Mouse (Mus musculus) adrenal gland, postnatal 0 days (tissue): ENCODE data around the gene Slc35g1. TPM values are rescaled to one million over a fixed set of nuclear protein-coding genes. Genes with fewer than 3 reads are reported as not detected.

ENCODE experiments used
- polyA plus RNA-seq: library from polyadenylated mRNA; unstranded; fragments of >200 nt; fragmentation: Nextera tagmentation; extraction: Ambion mirVana; gene quantifications from 2 replicates; pipeline ENCODE4 v1.2.1, GENCODE M21; 2015

Gene Slc35g1
- 2.1 and 4.7 TPM in 2 replicates for polyA plus RNA-seq

DNA sequence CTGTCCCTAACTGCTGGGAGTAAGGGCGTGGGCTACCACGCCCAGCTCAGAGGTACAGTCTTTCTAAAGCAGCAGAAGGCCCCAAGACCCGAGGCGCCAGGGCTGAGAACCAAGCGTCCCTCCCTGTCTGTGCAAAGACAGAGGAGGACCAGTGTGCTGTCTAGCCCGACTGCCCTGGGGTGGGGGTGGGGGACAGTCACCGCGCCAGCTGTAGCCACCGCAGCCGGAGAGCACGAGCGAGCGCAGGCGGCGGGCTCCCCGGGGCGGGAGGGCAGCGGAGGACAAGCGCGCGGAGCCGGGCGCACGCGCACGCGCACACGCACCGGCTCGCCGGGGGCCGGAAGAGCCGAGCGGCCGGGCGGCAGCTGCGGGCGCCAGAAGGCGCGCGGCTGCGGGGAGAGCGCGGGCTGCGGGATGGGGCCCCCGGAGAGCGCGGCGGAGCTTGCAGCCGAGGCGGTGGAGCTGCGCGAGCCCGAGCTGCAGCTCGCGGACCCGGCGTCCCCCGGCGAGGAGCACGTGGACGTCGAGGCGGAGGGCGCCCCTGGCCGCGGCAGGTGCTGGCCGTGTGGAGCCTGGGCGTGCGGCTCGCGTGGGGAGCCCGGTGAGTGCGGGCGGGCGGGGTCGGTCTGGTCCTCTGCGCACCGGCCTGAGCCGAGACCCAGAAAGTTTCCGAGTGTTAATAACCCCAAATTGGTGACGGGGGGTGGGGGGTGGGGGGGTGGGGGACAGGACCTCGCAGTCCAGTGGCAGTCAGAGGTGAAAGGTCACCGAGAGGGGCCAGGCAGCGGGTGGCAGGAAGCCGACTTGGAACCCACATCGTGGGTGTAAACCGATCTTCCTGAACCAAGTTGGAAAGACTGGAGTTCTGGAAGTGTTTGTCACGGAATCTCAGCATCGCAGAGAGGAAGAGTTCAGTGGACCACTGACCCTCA lies at the start of gene Slc35g1:
Gene Slc35g1, plus strand, starts transcription at position 280 of the 932 bp plus-strand sequence.

Other genes starting within 250 kb of the Slc35g1 start
- 20.3 and 32.4 TPM in 2 replicates for gene Fra10ac1, start 171.8 kb upstream of the Slc35g1 start, polyA plus RNA-seq
- 4.1 and 7.6 TPM in 2 replicates for gene Lgi1, start 131.4 kb upstream of the Slc35g1 start, polyA plus RNA-seq
- 2.2 and 4.5 TPM in 2 replicates for gene Plce1, start 85.1 kb downstream of the Slc35g1 start, polyA plus RNA-seq